Mouse (Mus musculus): ENCODE results near the gene Clptm1. TPM values are rescaled to one million over a fixed set of nuclear protein-coding genes. Genes with fewer than 3 reads are reported as not detected.

Gene Clptm1
- total and polyA plus RNA-seq, 2 experiments from 2014 or later, result 140 to 149 TPM

DNA sequence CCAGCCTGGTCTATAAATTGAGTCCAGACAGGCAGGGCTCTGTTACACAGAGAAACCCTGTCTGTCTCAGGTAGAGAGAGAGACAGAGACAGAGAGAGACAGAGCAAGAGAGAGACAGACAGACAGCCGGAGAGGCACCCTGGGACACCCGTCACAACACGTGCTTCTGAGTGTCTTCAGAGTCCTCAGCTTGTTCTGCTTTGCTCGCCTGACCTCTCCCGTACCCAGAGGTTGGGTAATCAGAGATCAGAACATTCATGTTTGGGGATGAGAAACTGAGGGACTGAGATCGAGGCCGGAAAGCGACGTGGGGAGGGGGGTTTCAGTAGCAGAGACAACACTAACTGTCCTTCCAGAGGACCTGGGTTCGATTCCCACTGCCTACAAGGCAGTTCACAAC, 11.0 kb upstream of the Clptm1 start:
- no peak overlapping the region for H3K4me3 ChIP-seq (ENCODE audit: low read depth, low read length)
- H3K4me2 ChIP-seq (ENCODE audit: low read depth, low read length, poor library complexity, severe bottlenecking), result no peak overlapping the region
- 79% methylated on average over 10 of the region's 10 CpGs for WGBS
- no peak for ATAC-seq (ENCODE audit: low FRiP score)
- TF ChIP-seq CTCF (IDR thresholded peaks at IDR 0.05), result no peak
- no peaks in the 10 kb centered on the region for H3K36me3 ChIP-seq (ENCODE audit: insufficient read depth, low read length)
- H3K4me1 ChIP-seq (ENCODE audit: insufficient read depth, low read length), result no peaks in the 10 kb centered on the region
- H3K9me3 ChIP-seq (ENCODE audit: low read length), result no peaks in the 10 kb centered on the region
- no peaks in the 10 kb centered on the region for H3K27me3 ChIP-seq (ENCODE audit: insufficient read depth, low read length)
- no peak for DNase-seq (ENCODE audit: low spot score)
- H3K27ac ChIP-seq (ENCODE audit: low read depth, low read length), result no peak overlapping the region
- no peak overlapping the region for H3K9ac ChIP-seq (replicated peaks; ENCODE audit: low read length, poor library complexity, severe bottlenecking)

DNA sequence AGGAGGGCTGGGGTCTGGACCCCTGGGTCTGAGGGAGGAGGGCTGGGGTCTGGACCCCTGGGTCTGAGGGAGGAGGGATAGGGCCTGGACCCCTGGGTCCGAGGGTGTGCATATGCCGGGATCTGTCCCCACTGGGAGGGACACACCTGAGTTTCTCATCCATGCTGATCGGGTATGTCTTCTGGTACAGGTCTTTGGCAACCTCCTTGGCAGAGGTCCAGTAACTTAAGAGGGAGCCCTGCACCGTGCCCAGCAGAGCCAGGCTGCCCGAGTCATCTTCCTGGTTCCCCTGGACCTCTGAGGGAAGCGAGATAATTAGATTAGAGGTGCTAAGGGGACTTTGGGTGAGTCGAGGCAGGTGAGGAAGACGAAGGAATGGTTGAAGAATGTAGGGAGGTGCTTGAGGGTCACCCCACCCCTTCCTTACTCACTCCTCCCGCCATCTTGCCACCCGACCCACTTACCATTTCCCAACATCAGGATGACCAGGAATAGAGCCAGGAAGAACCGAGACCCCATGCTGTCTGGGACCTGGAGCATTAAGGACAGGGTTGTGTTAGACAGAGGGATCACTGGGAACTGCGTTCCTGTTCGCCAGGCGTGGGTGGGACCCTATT, 8.4 kb upstream of the Clptm1 start:
- TF ChIP-seq CTCF (IDR thresholded peaks at IDR 0.05), result no peak

DNA sequence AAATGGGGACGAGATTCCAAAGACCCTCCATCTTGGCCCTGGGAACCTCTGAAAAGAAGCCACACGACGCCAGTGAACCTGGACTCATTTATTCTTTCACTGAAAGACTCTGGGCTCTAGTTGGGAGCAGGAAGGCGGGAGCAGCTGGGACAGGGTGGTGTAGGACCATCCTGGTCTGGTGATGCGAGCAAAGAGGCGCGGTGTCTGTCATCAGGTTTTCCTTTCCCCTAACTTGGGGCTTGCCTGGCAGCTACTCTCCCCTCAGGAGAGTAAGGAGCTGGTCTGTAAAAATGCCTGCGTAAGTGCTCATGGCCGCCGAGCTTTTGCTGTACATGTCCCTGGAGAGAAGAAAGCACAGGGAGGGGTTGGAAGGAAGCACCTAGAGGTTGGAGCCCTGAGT, 6.7 kb upstream of the Clptm1 start:
- ATAC-seq (ENCODE audit: low FRiP score) (no peak), DNase-seq (ENCODE audit: low spot score) (no peak)
- Histone ChIP-seq H3K4me3 (ENCODE audit: low read depth, low read length) (no peak overlapping the region), H3K4me2 (ENCODE audit: low read depth, low read length, poor library complexity, severe bottlenecking) (no peak overlapping the region), H3K27me3 (ENCODE audit: insufficient read depth, low read length) (no peaks in the 10 kb centered on the region), H3K9me3 (ENCODE audit: low read length) (no peaks in the 10 kb centered on the region), H3K36me3 (ENCODE audit: insufficient read depth, low read length) (no peaks in the 10 kb centered on the region), H3K4me1 (ENCODE audit: insufficient read depth, low read length) (no peaks in the 10 kb centered on the region), H3K9ac (replicated peaks; ENCODE audit: low read length, poor library complexity, severe bottlenecking) (no peak overlapping the region), H3K27ac (ENCODE audit: low read depth, low read length) (no peak overlapping the region)
- 75% methylated on average over 10 of the region's 10 CpGs for WGBS
- TF ChIP-seq CTCF (IDR thresholded peaks at IDR 0.05), result no peak

More for the DNA sequence above, 8.4 kb upstream of the Clptm1 start:
- no peak overlapping the region for H3K4me3 ChIP-seq (ENCODE audit: low read depth, low read length)
- H3K27ac ChIP-seq (ENCODE audit: low read depth, low read length), result no peak overlapping the region
- H3K9me3 ChIP-seq (ENCODE audit: low read length), result no peaks in the 10 kb centered on the region
- no peak for ATAC-seq (ENCODE audit: low FRiP score)
- WGBS, result 68% methylated on average over 14 of the region's 14 CpGs
- H3K4me2 ChIP-seq (ENCODE audit: low read depth, low read length, poor library complexity, severe bottlenecking), result no peak overlapping the region
- DNase-seq (ENCODE audit: low spot score), result no peak
- no peaks in the 10 kb centered on the region for H3K27me3 ChIP-seq (ENCODE audit: insufficient read depth, low read length)
- no peaks in the 10 kb centered on the region for H3K36me3 ChIP-seq (ENCODE audit: insufficient read depth, low read length)
- H3K9ac ChIP-seq (replicated peaks; ENCODE audit: low read length, poor library complexity, severe bottlenecking), result no peak overlapping the region
- no peaks in the 10 kb centered on the region for H3K4me1 ChIP-seq (ENCODE audit: insufficient read depth, low read length)

DNA sequence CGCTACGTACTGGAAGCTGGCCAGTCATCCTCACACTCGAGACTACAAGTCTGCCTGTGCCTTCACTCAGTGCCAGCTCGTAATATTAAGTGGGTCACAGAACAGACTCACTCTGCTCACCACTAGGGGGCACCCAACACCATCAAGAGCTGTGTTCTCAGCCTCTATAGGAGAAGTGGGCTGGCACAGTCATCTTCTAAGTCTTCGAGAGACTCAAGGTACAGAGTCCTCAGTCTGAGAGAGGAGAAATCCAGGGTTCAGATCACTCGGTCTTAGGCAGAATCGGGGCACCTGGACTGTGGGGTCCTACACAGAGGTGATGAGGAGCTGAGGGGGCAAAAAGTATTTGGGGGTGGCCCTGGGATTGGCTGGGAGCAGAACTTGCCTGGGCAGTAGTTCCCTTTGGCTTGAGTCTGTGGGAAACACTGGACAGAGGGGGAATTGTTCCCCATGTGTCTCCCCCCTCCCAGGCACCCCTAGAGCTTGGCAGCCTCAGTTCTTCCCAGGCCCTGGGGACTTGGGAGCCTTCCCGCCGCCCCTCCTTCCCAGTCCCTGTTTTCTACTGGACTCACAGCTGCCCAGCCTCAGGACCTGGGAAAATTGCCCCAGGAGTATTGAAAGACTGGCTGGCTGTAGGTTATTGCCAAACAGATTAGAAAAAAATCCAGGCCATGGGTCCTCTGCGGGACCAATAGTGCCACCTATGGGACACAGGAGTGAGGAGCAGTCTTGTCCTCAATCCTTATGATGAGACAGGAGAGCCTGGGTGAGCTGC, 4.3 kb upstream of the Clptm1 start:
- no peaks in the 10 kb centered on the region for H3K27me3 ChIP-seq (ENCODE audit: insufficient read depth, low read length)
- no peak overlapping the region for H3K4me3 ChIP-seq (ENCODE audit: low read depth, low read length)
- H3K36me3 ChIP-seq (ENCODE audit: insufficient read depth, low read length), result no peaks in the 10 kb centered on the region
- H3K9ac ChIP-seq (replicated peaks; ENCODE audit: low read length, poor library complexity, severe bottlenecking), result no peak overlapping the region
- peak; percentile 72 for ATAC-seq (ENCODE audit: low FRiP score)
- 9% methylated on average over 10 of the region's 10 CpGs for WGBS
- no peaks in the 10 kb centered on the region for H3K4me1 ChIP-seq (ENCODE audit: insufficient read depth, low read length)
- TF ChIP-seq CTCF (IDR thresholded peaks at IDR 0.05), result peak; percentile 95
- H3K9me3 ChIP-seq (ENCODE audit: low read length), result no peaks in the 10 kb centered on the region
- DNase-seq (ENCODE audit: low spot score), result peak; percentile 97
- peak overlapping the region; percentile 7; the same call in 1 of the 2 replicates for H3K4me2 ChIP-seq (ENCODE audit: low read depth, low read length, poor library complexity, severe bottlenecking)
- peak overlapping the region; percentile 49; the same call in 1 of the 2 replicates for H3K27ac ChIP-seq (ENCODE audit: low read depth, low read length)

DNA sequence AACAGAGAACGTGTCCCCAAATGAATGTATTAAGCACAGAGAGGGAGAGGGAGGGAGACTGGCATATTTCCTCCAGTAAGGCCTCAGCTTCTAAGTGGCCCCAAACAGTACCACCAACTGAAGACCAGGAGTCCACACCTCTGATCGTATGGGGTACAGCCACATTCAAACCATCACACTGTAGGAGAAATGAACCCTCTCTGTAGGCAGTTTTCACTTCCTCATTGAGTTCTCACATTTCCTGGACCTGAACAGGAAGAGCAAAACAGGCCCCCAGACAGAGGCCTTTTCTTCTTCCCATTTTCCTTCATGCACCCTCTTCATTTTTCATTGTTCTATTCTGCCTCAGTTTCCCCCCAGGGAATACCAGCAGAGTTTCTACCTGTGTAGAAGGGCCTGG, 2.6 kb upstream of the Clptm1 start:
- 83% methylated on average over 2 of the region's 2 CpGs for WGBS
- H3K4me3 ChIP-seq (ENCODE audit: low read depth, low read length), result no peak overlapping the region
- no peaks in the 10 kb centered on the region for H3K9me3 ChIP-seq (ENCODE audit: low read length)
- H3K4me1 ChIP-seq (ENCODE audit: insufficient read depth, low read length), result peaks cover 8% of the 10 kb centered on the region; the same call in 1 of the 2 replicates
- H3K27me3 ChIP-seq (ENCODE audit: insufficient read depth, low read length), result no peaks in the 10 kb centered on the region
- TF ChIP-seq CTCF (IDR thresholded peaks at IDR 0.05), result no peak
- H3K27ac ChIP-seq (ENCODE audit: low read depth, low read length), result no peak overlapping the region
- no peaks in the 10 kb centered on the region for H3K36me3 ChIP-seq (ENCODE audit: insufficient read depth, low read length)
- DNase-seq (ENCODE audit: low spot score) (no peak), ATAC-seq (ENCODE audit: low FRiP score) (no peak)
- H3K4me2 ChIP-seq (ENCODE audit: low read depth, low read length, poor library complexity, severe bottlenecking), result no peak overlapping the region
- no peak overlapping the region for H3K9ac ChIP-seq (replicated peaks; ENCODE audit: low read length, poor library complexity, severe bottlenecking)

DNA sequence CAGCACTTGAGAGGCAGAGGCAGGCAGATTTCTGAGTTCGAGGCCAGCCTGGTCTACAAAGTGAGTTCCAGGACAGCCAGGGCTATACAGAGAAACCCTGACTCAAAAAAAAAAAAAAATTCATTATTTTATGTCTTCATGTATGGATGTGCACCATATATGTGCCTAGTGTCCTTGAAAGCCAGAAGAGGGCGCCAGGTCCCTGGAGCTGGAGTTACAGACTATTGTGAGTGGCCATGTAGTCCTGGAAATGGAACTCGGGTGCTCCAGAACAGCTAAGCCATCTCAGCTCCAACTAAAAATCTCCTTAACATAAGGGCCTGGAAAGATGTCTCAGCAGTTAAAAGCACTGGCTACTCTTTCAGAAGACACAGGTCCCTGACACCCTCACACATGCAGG, 1.9 kb upstream of the Clptm1 start:
- H3K4me2 ChIP-seq (ENCODE audit: low read depth, low read length, poor library complexity, severe bottlenecking), result no peak overlapping the region
- no peaks in the 10 kb centered on the region for H3K9me3 ChIP-seq (ENCODE audit: low read length)
- TF ChIP-seq CTCF (IDR thresholded peaks at IDR 0.05), result peak; percentile 49
- H3K27ac ChIP-seq (ENCODE audit: low read depth, low read length), result no peak overlapping the region
- H3K4me3 ChIP-seq (ENCODE audit: low read depth, low read length), result no peak overlapping the region
- 68% methylated on average over 3 of the region's 3 CpGs for WGBS
- DNase-seq (ENCODE audit: low spot score), result peak; percentile 8
- peaks cover 3% of the 10 kb centered on the region for H3K36me3 ChIP-seq (ENCODE audit: insufficient read depth, low read length)
- no peak overlapping the region for H3K9ac ChIP-seq (replicated peaks; ENCODE audit: low read length, poor library complexity, severe bottlenecking)
- no peaks in the 10 kb centered on the region for H3K27me3 ChIP-seq (ENCODE audit: insufficient read depth, low read length)
- H3K4me1 ChIP-seq (ENCODE audit: insufficient read depth, low read length), result peaks cover 8% of the 10 kb centered on the region; the same call in 1 of the 2 replicates
- no peak for ATAC-seq (ENCODE audit: low FRiP score)
